Mouse (Mus musculus): Measurements from ENCODE around the gene Atp5s.

GRCm38 (mm10) chr12:69756015-69756414 is 31.3 kb downstream of the Atp5s start:
- TF ChIP-seq CTCF (IDR thresholded peaks at IDR 0.05; ENCODE audit: borderline replicate concordance, extremely low read depth, insufficient read depth, insufficient read length) (no peak), POLR2A (IDR thresholded peaks at IDR 0.05; ENCODE audit: borderline replicate concordance, extremely low read depth, insufficient read depth, insufficient read length, poor library complexity, severe bottlenecking) (no peak)

Data from brain, embryonic 14.5 days (tissue).